In genomic region chr1:46852216-46852599, GRCm38 (mm10) we compare ENCODE assay signal across 8 mouse cellular contexts. TPM values are rescaled to one million over a fixed set of nuclear protein-coding genes. Genes with fewer than 3 reads are reported as not detected.
DNase-seq lines count a peak whose midpoint lies in the region; ATAC-seq and TF ChIP-seq lines count a peak whose summit lies in the region.

No protein-coding gene starts in this region.

- TF ChIP-seq CTCF in liver, adult 2 months (IDR thresholded peaks at IDR 0.05; ENCODE audit: low read depth, low read length): no peak

- no peaks in the 10 kb centered on the region for H3K27me3 ChIP-seq in liver, adult 2 months (ENCODE audit: control insufficient read depth, insufficient read depth, low read length)
- H3K27me3 ChIP-seq in embryonic facial prominence, embryonic 11.5 days (ENCODE audit: control insufficient read depth, insufficient read depth, low read length): no peaks in the 10 kb centered on the region
- H3K27me3 ChIP-seq in intestine, embryonic 14.5 days (replicated peaks; ENCODE audit: control insufficient read depth, insufficient read depth, low read length): no peaks in the 10 kb centered on the region
- H3K27me3 ChIP-seq in myocyte (ENCODE audit: control insufficient read depth, insufficient read depth, insufficient read length): no peaks in the 10 kb centered on the region

- H3K4me2 ChIP-seq in embryonic facial prominence, embryonic 11.5 days (ENCODE audit: low read depth, low read length): peak overlapping the region; percentile 58
- peak overlapping the region; percentile 83 for H3K4me2 ChIP-seq in intestine, embryonic 14.5 days (ENCODE audit: low read length)
- H3K4me2 ChIP-seq in myocyte (ENCODE audit: low read depth): peak overlapping the region; percentile 85

- H3K4me1 ChIP-seq in liver, adult 2 months (ENCODE audit: control insufficient read depth, insufficient read depth, low read length): no peaks in the 10 kb centered on the region
- no peaks in the 10 kb centered on the region for H3K4me1 ChIP-seq in embryonic facial prominence, embryonic 11.5 days (ENCODE audit: control insufficient read depth, insufficient read depth, low read length)
- peaks cover 12% of the 10 kb centered on the region; the same call in 1 of the 2 replicates for H3K4me1 ChIP-seq in intestine, embryonic 14.5 days (replicated peaks; ENCODE audit: control insufficient read depth, insufficient read depth, low read length)

- 4% methylated on average over 4 of the region's 4 CpGs for WGBS in liver, adult 2 months
- under 1% methylated on average over 4 of the region's 4 CpGs for WGBS in embryonic facial prominence, embryonic 11.5 days
- WGBS in intestine, embryonic 14.5 days: under 1% methylated on average over 4 of the region's 4 CpGs

- H3ac ChIP-seq in myocyte (ENCODE audit: control insufficient read depth, insufficient read length): peak overlapping the region; percentile 99

- no peaks in the 10 kb centered on the region for H3K79me2 ChIP-seq in liver, adult 2 months (ENCODE audit: control insufficient read depth, insufficient read depth, low read length)
- no peaks in the 10 kb centered on the region for H3K79me2 ChIP-seq in myocyte (ENCODE audit: control insufficient read depth, insufficient read depth)

- no peak for ATAC-seq in embryonic facial prominence, embryonic 11.5 days (replicated peaks; ENCODE audit: insufficient number of reproducible peaks, low FRiP score, low TSS enrichment, low read depth)
- no peak for ATAC-seq in intestine, embryonic 14.5 days (replicated peaks; ENCODE audit: low FRiP score, low TSS enrichment, low read depth)

- intact Hi-C loops in left cerebral cortex, postnatal 25 days (cut with DNase I): loop anchor here (2.0 to 10.0 kb wide), 5 partner anchors 83 to 635 kb away; no protein-coding TSS in a partner anchor

- peak overlapping the region; percentile 95 for H3K9ac ChIP-seq in liver, adult 2 months (ENCODE audit: low read depth, low read length)
- H3K9ac ChIP-seq in embryonic facial prominence, embryonic 11.5 days (replicated peaks; ENCODE audit: low read length): peak overlapping the region; percentile 99
- H3K9ac ChIP-seq in intestine, embryonic 14.5 days (ENCODE audit: low read length): peak overlapping the region; percentile 100

- DNase-seq in liver, adult 2 months (ENCODE audit: extremely low read depth, low read depth, low spot score): no peak
- DNase-seq in liver: no peak
- DNase-seq in embryonic facial prominence, embryonic 11.5 days (ENCODE audit: low spot score): no peak
- DNase-seq in intestine, embryonic 14.5 days (ENCODE audit: low spot score): no peak
- DNase-seq in thymus, postnatal 10 days (ENCODE audit: low spot score in 2 of 2): no peak
- no peak for DNase-seq in spleen, postnatal 36 days (ENCODE audit: low spot score in 2 of 2)
- DNase-seq in left cerebral cortex, postnatal 25 days (ENCODE audit: low spot score in 2 of 2): no peak

- no peaks in the 10 kb centered on the region for H3K9me3 ChIP-seq in embryonic facial prominence, embryonic 11.5 days (replicated peaks; ENCODE audit: control insufficient read depth, low read length)
- H3K9me3 ChIP-seq in intestine, embryonic 14.5 days (ENCODE audit: control insufficient read depth, low read length): no peaks in the 10 kb centered on the region

- peak overlapping the region; percentile 80; the same call in 1 of the 2 replicates for H3K27ac ChIP-seq in liver, adult 2 months (replicated peaks; ENCODE audit: insufficient read depth, low read depth, low read length)
- no peak overlapping the region; the same call in none of the 2 replicates for H3K27ac ChIP-seq in embryonic facial prominence, embryonic 11.5 days (replicated peaks; ENCODE audit: low read depth, low read length)
- peak overlapping the region; percentile 99 for H3K27ac ChIP-seq in intestine, embryonic 14.5 days (ENCODE audit: low read depth)

- H3K36me3 ChIP-seq in liver, adult 2 months (ENCODE audit: control insufficient read depth, insufficient read depth, low read length): no peaks in the 10 kb centered on the region
- H3K36me3 ChIP-seq in embryonic facial prominence, embryonic 11.5 days (replicated peaks; ENCODE audit: control insufficient read depth, insufficient read depth, low read depth, low read length): no peaks in the 10 kb centered on the region
- H3K36me3 ChIP-seq in intestine, embryonic 14.5 days (ENCODE audit: control insufficient read depth, insufficient read depth, low read length): no peaks in the 10 kb centered on the region
- no peaks in the 10 kb centered on the region for H3K36me3 ChIP-seq in myocyte (ENCODE audit: control insufficient read depth, insufficient read depth)

- peak overlapping the region; percentile 71 for H3K4me3 ChIP-seq in liver, adult 2 months (ENCODE audit: insufficient read depth, low read depth, low read length)
- H3K4me3 ChIP-seq in embryonic facial prominence, embryonic 11.5 days (ENCODE audit: low read depth, low read length): peak overlapping the region; percentile 98
- H3K4me3 ChIP-seq in intestine, embryonic 14.5 days (ENCODE audit: low read depth, low read length): peak overlapping the region; percentile 83
- peak overlapping the region; percentile 49 for H3K4me3 ChIP-seq in myocyte

- TF ChIP-seq POLR2A in liver, adult 2 months (IDR thresholded peaks at IDR 0.05; ENCODE audit: extremely low read depth, insufficient read depth, low read length): no peak
- no peak for TF ChIP-seq POLR2A in myocyte (IDR thresholded peaks at IDR 0.05; ENCODE audit: insufficient read length, low read depth)

TF ChIP-seq in myocyte, 11 proteins besides CTCF, POLR2A, EP300 and RAD21:
- no peak for TF ChIP-seq REST (IDR thresholded peaks at IDR 0.05; ENCODE audit: insufficient read depth, insufficient read length)
- TF ChIP-seq MYOG (IDR thresholded peaks at IDR 0.05; ENCODE audit: control insufficient read depth in 1 of 3, insufficient read depth in 1 of 3, insufficient read length in 2 of 3, low read depth in 2 of 3): no peak
- TF ChIP-seq TCF12 (IDR thresholded peaks at IDR 0.05; ENCODE audit: insufficient read depth, poor library complexity, severe bottlenecking): no peak
- no peak for TF ChIP-seq TCF3 (IDR thresholded peaks at IDR 0.05; ENCODE audit: insufficient read length, low read depth)
- no peak for TF ChIP-seq E2F4 (IDR thresholded peaks at IDR 0.05; ENCODE audit: insufficient read depth)

RNA-seq across cellular contexts. Expression of gene Slc39a10, which starts 40.4 kb away (rescaled TPM):
- total RNA-seq in liver, adult 2 months (2014; rRNA removed): 2.5 and 3.0 TPM in 2 replicates
- polyA plus RNA-seq in liver, adult 2 months (2012; rRNA removed): 0.46 and 0.72 TPM in 2 replicates
- polyA plus RNA-seq in embryonic facial prominence, embryonic 11.5 days (2014; fragmentation: Nextera tagmentation; extraction: Ambion mirVana): 83.6 and 96.2 TPM in 2 replicates
- 40.4 and 41.3 TPM in 2 replicates for polyA plus RNA-seq in intestine, embryonic 14.5 days (2014; fragmentation: Nextera tagmentation; extraction: Ambion mirVana)
- 2.3 TPM for polyA plus RNA-seq in myocyte (2012; fragmentation: generic; extraction: Trizol)
- total RNA-seq in left cerebral cortex, postnatal 25 days (2021): 100 to 1,000 TPM; 213 to 226 TPM

Comparison
In these comparisons a context has a peak if more than half of its experiments do, and no peak if none do; other contexts are left out.
1. RNA of gene Slc39a10, which starts 40.4 kb away (polyA plus RNA-seq): 83.6 to 96.2 TPM in embryonic facial prominence, embryonic 11.5 days and 40.4 to 41.3 TPM in intestine, embryonic 14.5 days; 2.3 TPM in myocyte (single experiment) and 0.46 to 0.72 TPM in liver, adult 2 months; every median in the first group is over 10 times any median in the second.
2. Peak in every context shown above with its lines, with median percentiles within 50 percentile points of each other: H3K4me3 ChIP-seq, H3K9ac ChIP-seq and H3K4me2 ChIP-seq.